Mouse (Mus musculus) urinary bladder, adult 2 months (tissue): ENCODE measurements around the gene Zdhhc4. TPM values are rescaled to one million over a fixed set of nuclear protein-coding genes. Genes with fewer than 3 reads are reported as not detected.
A peak's percentile ranks its signal among the peaks of the same experiment; 100 is the strongest.

Experiments
- DNase-seq: peaks from one replicate; pipeline ENCODE4 v3.0.0; 2022; ENCODE audit warnings: low spot score
- polyA plus RNA-seq: library from polyadenylated mRNA; depleted of rRNA; stranded (reverse); fragments of >200 nt; gene quantifications from 2 replicates; pipeline ENCODE4 v1.2.3, GENCODE M21; 2012

The Zdhhc4 gene
- polyA plus RNA-seq, 1 experiment, result 55.0 TPM

- no peak for DNase-seq
Measured at GRCm38 (mm10) chr5:143333872-143334271, 4.8 kb upstream of the Zdhhc4 start.

- no peak for DNase-seq
Measured at GRCm38 (mm10) chr5:143317288-143317610, 11.8 kb downstream of the Zdhhc4 start.

- DNase-seq, result no peak
Measured at GRCm38 (mm10) chr5:143316605-143317287, 12.3 kb downstream of the Zdhhc4 start.

- no peak for DNase-seq
Measured at GRCm38 (mm10) chr5:143315514-143315888, 13.6 kb downstream of the Zdhhc4 start.

GRCm38 (mm10) chr5:143314730-143315513, 14.1 kb downstream of the Zdhhc4 start, which contains the start of gene E130309D02Rik:
TSS of gene E130309D02Rik (minus strand) at chr5:143315360.
- peak; percentile 93 for DNase-seq

GRCm38 (mm10) chr5:143314183-143314729, 14.8 kb downstream of the Zdhhc4 start:
- no peak for DNase-seq

- no peak for DNase-seq
Measured at GRCm38 (mm10) chr5:143311886-143312285, 17.2 kb downstream of the Zdhhc4 start.

GRCm38 (mm10) chr5:143309916-143310315, 19.1 kb downstream of the Zdhhc4 start:
- DNase-seq, result no peak

GRCm38 (mm10) chr5:143308825-143309224, 20.2 kb downstream of the Zdhhc4 start:
- no peak for DNase-seq

GRCm38 (mm10) chr5:143304251-143304650, 24.8 kb downstream of the Zdhhc4 start:
- DNase-seq, result no peak

GRCm38 (mm10) chr5:143301296-143301695, 27.8 kb downstream of the Zdhhc4 start:
- DNase-seq, result no peak

- no peak for DNase-seq
Measured at GRCm38 (mm10) chr5:143299686-143300085, 29.4 kb downstream of the Zdhhc4 start.

- no peak for DNase-seq
Measured at GRCm38 (mm10) chr5:143298391-143298790, 30.7 kb downstream of the Zdhhc4 start.

GRCm38 (mm10) chr5:143297986-143298385, 31.1 kb downstream of the Zdhhc4 start:
- no peak for DNase-seq

- DNase-seq, result no peak
Measured at GRCm38 (mm10) chr5:143295330-143295729, 33.7 kb downstream of the Zdhhc4 start.

GRCm38 (mm10) chr5:143294862-143295261, 34.2 kb downstream of the Zdhhc4 start:
- DNase-seq, result no peak

- no peak for DNase-seq
Measured at GRCm38 (mm10) chr5:143293404-143293803, 35.7 kb downstream of the Zdhhc4 start, which contains the start of gene Zfp853. TSS of gene Zfp853 (minus strand) at chr5:143293623.

- DNase-seq, result no peak
Measured at GRCm38 (mm10) chr5:143292879-143293278, 36.2 kb downstream of the Zdhhc4 start.

- DNase-seq, result no peak
Measured at GRCm38 (mm10) chr5:143289299-143289698, 39.8 kb downstream of the Zdhhc4 start.

GRCm38 (mm10) chr5:143288378-143288911, 40.6 kb downstream of the Zdhhc4 start:
- no peak for DNase-seq

- DNase-seq, result no peak
Measured at GRCm38 (mm10) chr5:143287774-143288328, 41.2 kb downstream of the Zdhhc4 start.

GRCm38 (mm10) chr5:143284762-143285161, 44.3 kb downstream of the Zdhhc4 start:
- DNase-seq, result no peak
